Mouse (Mus musculus) cerebellum, adult 8-10 months (tissue): Measurements from ENCODE around the gene Zbtb12.
"Not testable (repeated sequence)": the region's sequence is repeated elsewhere in the genome, so short reads cannot be mapped to it uniquely, and the experiment has no call there.

ENCODE experiments used
- DNase-seq: peaks from one replicate; pipeline ENCODE4 v3.0.0; 2022

The Zbtb12 gene

GRCm38 (mm10) chr17:34879336-34879879 lies at the start of gene Zbtb12:
Gene Zbtb12, plus strand, starts transcription at chr17:34879483.
- DNase-seq, result no peak

GRCm38 (mm10) chr17:34830776-34831175 lies 48.5 kb upstream of the Zbtb12 start:
- not testable (repeated sequence) for DNase-seq

GRCm38 (mm10) chr17:34836155-34836855 lies 43.0 kb upstream of the Zbtb12 start:
- DNase-seq, result no peak

- peak; percentile 93 for DNase-seq
These were observed 42.4 kb upstream of the Zbtb12 start, which contains the start of the genes Stk19 and Dxo for GRCm38 (mm10) chr17:34836856-34837221. Gene Stk19, minus strand, starts transcription at chr17:34836945. Gene Dxo, plus strand, starts transcription at chr17:34837019.

- DNase-seq, result no peak
These were observed 41.6 kb upstream of the Zbtb12 start for GRCm38 (mm10) chr17:34837464-34838324.

GRCm38 (mm10) chr17:34838785-34839184 lies 40.5 kb upstream of the Zbtb12 start:
- DNase-seq, result no peak

- no peak for DNase-seq
These were observed 38.5 kb upstream of the Zbtb12 start for GRCm38 (mm10) chr17:34840736-34841307.

GRCm38 (mm10) chr17:34844884-34845283 lies 34.4 kb upstream of the Zbtb12 start:
- DNase-seq, result no peak

- no peak for DNase-seq
These were observed 32.1 kb upstream of the Zbtb12 start for GRCm38 (mm10) chr17:34847192-34847591.

- DNase-seq, result no peak
These were observed 31.7 kb upstream of the Zbtb12 start for GRCm38 (mm10) chr17:34847615-34848014.

- DNase-seq, result peak; percentile 97
These were observed 29.4 kb upstream of the Zbtb12 start, which contains the start of the genes Skiv2l and Nelfe for GRCm38 (mm10) chr17:34849722-34850516. Gene Skiv2l, minus strand, starts transcription at chr17:34850210. Gene Nelfe, plus strand, starts transcription at chr17:34850391.

- DNase-seq, result no peak
These were observed 28.7 kb upstream of the Zbtb12 start for GRCm38 (mm10) chr17:34850517-34851125.

- DNase-seq, result no peak
These were observed 25.8 kb upstream of the Zbtb12 start for GRCm38 (mm10) chr17:34853511-34853910.

GRCm38 (mm10) chr17:34854761-34855160 lies 24.5 kb upstream of the Zbtb12 start:
- DNase-seq, result no peak

- DNase-seq, result peak; percentile 45
These were observed 23.5 kb upstream of the Zbtb12 start for GRCm38 (mm10) chr17:34855825-34856224.

- no peak for DNase-seq
These were observed 20.6 kb upstream of the Zbtb12 start for GRCm38 (mm10) chr17:34858670-34859069.

GRCm38 (mm10) chr17:34860514-34860913 lies 18.8 kb upstream of the Zbtb12 start:
- no peak for DNase-seq

- no peak for DNase-seq
These were observed 17.4 kb upstream of the Zbtb12 start for GRCm38 (mm10) chr17:34861704-34862415.

GRCm38 (mm10) chr17:34862416-34863081 lies 16.7 kb upstream of the Zbtb12 start, which contains the start of gene Cfb:
Gene Cfb, minus strand, starts transcription at chr17:34862518.
- DNase-seq, result no peak

GRCm38 (mm10) chr17:34865981-34866380 lies 13.3 kb upstream of the Zbtb12 start:
- DNase-seq, result no peak
